Mouse (Mus musculus) hindbrain, embryonic 14.5 days (tissue): ENCODE measurements around the gene Per2. TPM values are rescaled to one million over a fixed set of nuclear protein-coding genes. Genes with fewer than 3 reads are reported as not detected.

Experiments
- ATAC-seq: fragments of 200-750 bp; cut with Nextera tagmentation; 2 replicates; pipeline ENCODE4 v1.8.0; 2017; ENCODE audit warnings: moderate number of reproducible peaks, mild to moderate bottlenecking, moderate TSS enrichment, moderate library complexity; ENCODE audit not compliant: low FRiP score
- DNase-seq: peaks from one replicate; pipeline ENCODE4 v3.0.0-alpha.2; 2015; ENCODE audit warnings: low spot score
- H3K27ac ChIP-seq: fragments of 300-500 bp; sonication (generic); 2 replicates; pipeline ENCODE4 v1.5.1; 2014; ENCODE audit warnings: mild to moderate bottlenecking, moderate library complexity
- H3K27me3 ChIP-seq: fragments of 300-500 bp; sonication (generic); 2 replicates; pipeline ENCODE4 v1.6.1; 2014; ENCODE audit warnings: mild to moderate bottlenecking, low read length, mixed read lengths; ENCODE audit not compliant: control insufficient read depth, insufficient read depth
- H3K36me3 ChIP-seq: fragments of 300-500 bp; sonication (generic); replicated peaks from 2 replicates; pipeline ENCODE4 v1.6.1; 2014; ENCODE audit not compliant: control insufficient read depth, insufficient read depth
- H3K4me1 ChIP-seq: fragments of 300-500 bp; sonication (generic); replicated peaks from 2 replicates; pipeline ENCODE4 v1.6.1; 2014; ENCODE audit warnings: antibody characterized with exemption, low read length, mixed read lengths; ENCODE audit not compliant: control insufficient read depth, insufficient read depth
- H3K4me2 ChIP-seq: fragments of 300-500 bp; sonication (generic); replicated peaks from 2 replicates; pipeline ENCODE4 v1.6.1; 2014; ENCODE audit warnings: mild to moderate bottlenecking, moderate library complexity
- H3K4me3 ChIP-seq: fragments of 300-500 bp; sonication (generic); replicated peaks from 2 replicates; pipeline ENCODE4 v1.5.1; 2014; ENCODE audit warnings: mild to moderate bottlenecking, low read length
- H3K9ac ChIP-seq: fragments of 300-500 bp; sonication (generic); 2 replicates; pipeline ENCODE4 v1.6.1; 2014
- H3K9me3 ChIP-seq: fragments of 300-500 bp; sonication (generic); 2 replicates; pipeline ENCODE4 v1.6.1; 2016; ENCODE audit warnings: low read length; ENCODE audit not compliant: control insufficient read depth
- WGBS: fragments of 180-500 bp; shearing (Covaris S2); extraction: QIAGEN DNeasy Blood & Tissue Kit; methylation state at CpG from one replicate; pipeline ENCODE4 v1.1.7; 2014; 5-methylcytosine and 5-hydroxymethylcytosine counted together
- polyA plus RNA-seq: library from polyadenylated mRNA; unstranded; fragments of >200 nt; fragmentation: Nextera tagmentation; extraction: Ambion mirVana; gene quantifications from 2 replicates; pipeline ENCODE4 v1.2.1, GENCODE M21; 2014

Per2 gene
- polyA plus RNA-seq, 1 experiment from 2014 or later: 3.5 TPM

- Histone ChIP-seq H3K9ac (no peak overlapping the region), H3K4me1 (no peaks in the 10 kb centered on the region), H3K27me3 (no peaks in the 10 kb centered on the region), H3K27ac (no peak overlapping the region), H3K4me3 (no peak overlapping the region), H3K36me3 (peaks cover 54% of the 10 kb centered on the region), H3K9me3 (no peaks in the 10 kb centered on the region), H3K4me2 (no peak overlapping the region)
- ATAC-seq (no peak), DNase-seq (no peak)
- WGBS: 69% methylated on average over 6 of the region's 7 CpGs
These were observed 16.7 kb downstream of the Per2 start for GRCm38 (mm10) chr1:91442350-91442990.

DNA sequence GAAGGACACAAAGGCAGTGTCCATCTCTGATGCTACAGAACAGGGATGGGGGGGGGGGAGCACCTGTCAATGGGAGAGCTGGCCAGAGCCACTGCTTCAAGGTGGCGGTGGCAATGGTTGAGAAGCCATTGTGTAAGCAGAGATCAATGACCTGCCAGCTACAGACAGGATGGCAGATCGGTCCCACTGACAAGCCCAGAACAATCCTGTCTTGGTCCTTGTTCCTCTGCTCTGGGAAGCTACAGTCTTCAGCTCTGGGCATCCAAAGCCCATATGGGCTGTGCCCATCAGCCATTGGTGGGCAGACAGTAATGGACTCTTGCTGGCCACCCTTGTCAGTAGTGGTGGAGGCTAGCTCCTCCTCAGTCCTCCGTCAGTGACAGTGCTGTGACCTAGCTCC lies 17.3 kb downstream of the Per2 start:
- no peak overlapping the region for H3K4me2 ChIP-seq
- H3K4me1 ChIP-seq: 0 out of 2 replicates have a peak, but pooled peaks cover under 1% of the 10 kb centered on the region
- no peak for ATAC-seq
- no peak overlapping the region for H3K9ac ChIP-seq
- 90% methylated on average over 3 of the region's 3 CpGs for WGBS
- H3K9me3 ChIP-seq: no peaks in the 10 kb centered on the region
- DNase-seq: no peak
- no peak overlapping the region for H3K27ac ChIP-seq
- peaks cover 51% of the 10 kb centered on the region for H3K36me3 ChIP-seq
- H3K27me3 ChIP-seq: no peaks in the 10 kb centered on the region
- H3K4me3 ChIP-seq: no peak overlapping the region

DNA sequence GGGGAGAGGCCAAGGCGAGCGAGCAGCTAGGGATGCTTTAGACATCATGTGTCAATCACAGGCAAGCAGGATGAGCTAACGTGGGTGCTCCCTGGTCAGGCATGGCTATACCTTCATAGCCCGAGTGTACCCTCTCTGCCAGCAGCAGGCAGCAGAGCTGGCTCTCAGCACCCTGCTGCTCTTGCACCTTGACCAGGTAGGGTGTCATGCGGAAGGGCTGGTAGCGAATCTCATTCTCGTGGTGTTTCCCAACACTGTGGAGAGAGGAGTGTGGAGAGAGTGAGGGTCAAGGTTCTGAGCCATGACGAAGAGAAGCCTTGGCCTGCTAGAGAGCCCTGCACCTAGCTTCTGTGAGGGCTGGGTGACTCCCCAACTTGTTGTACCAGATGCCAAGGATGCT lies 19.3 kb downstream of the Per2 start:
- no peak overlapping the region for H3K4me2 ChIP-seq
- peaks cover 13% of the 10 kb centered on the region; the same call in 1 of the 2 replicates for H3K4me1 ChIP-seq
- no peaks in the 10 kb centered on the region for H3K9me3 ChIP-seq
- DNase-seq (no peak), ATAC-seq (no peak)
- H3K27ac ChIP-seq: no peak overlapping the region
- peaks cover 49% of the 10 kb centered on the region for H3K36me3 ChIP-seq
- H3K27me3 ChIP-seq: no peaks in the 10 kb centered on the region
- no peak overlapping the region for H3K4me3 ChIP-seq
- WGBS: 93% methylated on average over 8 of the region's 8 CpGs
- H3K9ac ChIP-seq: no peak overlapping the region

DNA sequence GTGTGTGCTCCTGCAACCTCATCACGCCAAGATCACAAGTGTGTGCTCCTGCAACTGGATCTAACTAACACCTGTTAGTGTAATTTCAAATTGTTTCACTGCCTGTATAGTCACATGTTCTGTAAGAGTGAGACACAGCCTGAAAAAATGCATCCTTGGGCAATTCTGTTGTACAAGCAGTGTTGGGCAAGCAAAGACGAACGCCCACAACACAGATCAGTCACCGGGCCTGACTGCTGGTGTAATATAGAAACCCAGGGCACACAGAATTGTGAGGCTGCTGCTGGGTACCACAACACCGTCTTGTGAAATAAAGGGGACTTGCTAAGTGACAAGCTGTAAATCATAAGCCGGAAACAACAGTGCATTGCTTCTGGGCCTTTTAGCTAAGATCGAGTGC lies 21.6 kb downstream of the Per2 start:
- H3K4me1 ChIP-seq: peaks cover 13% of the 10 kb centered on the region; the same call in 1 of the 2 replicates
- no peaks in the 10 kb centered on the region for H3K9me3 ChIP-seq
- no peak overlapping the region for H3K9ac ChIP-seq
- WGBS: 91% methylated on average over 7 of the region's 7 CpGs
- H3K27ac ChIP-seq: no peak overlapping the region
- no peak overlapping the region for H3K4me3 ChIP-seq
- no peaks in the 10 kb centered on the region for H3K27me3 ChIP-seq
- peaks cover 50% of the 10 kb centered on the region for H3K36me3 ChIP-seq
- DNase-seq: no peak
- no peak for ATAC-seq
- no peak overlapping the region for H3K4me2 ChIP-seq

DNA sequence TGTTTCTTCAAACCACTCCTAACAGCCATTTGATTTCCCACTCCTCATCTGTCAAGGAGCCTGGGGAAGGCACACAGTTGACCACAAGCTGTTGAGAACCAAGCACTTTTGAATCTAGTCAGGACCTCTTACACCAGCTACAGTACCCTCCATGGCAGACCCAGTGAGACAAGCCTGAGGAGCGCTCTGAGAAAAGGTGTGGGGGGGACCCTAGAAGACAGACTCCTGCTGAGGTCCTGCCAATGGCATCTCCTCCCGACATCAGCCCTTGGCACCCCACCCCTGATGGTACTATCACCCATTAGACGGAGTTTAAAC lies 22.1 kb downstream of the Per2 start:
- no peak overlapping the region for H3K4me2 ChIP-seq
- H3K9ac ChIP-seq: no peak overlapping the region
- H3K9me3 ChIP-seq: no peaks in the 10 kb centered on the region
- H3K4me3 ChIP-seq: no peak overlapping the region
- peaks cover 13% of the 10 kb centered on the region; the same call in 1 of the 2 replicates for H3K4me1 ChIP-seq
- 85% methylated on average over 3 of the region's 3 CpGs for WGBS
- no peak for DNase-seq
- no peak overlapping the region for H3K27ac ChIP-seq
- H3K36me3 ChIP-seq: peaks cover 55% of the 10 kb centered on the region
- no peak for ATAC-seq
- H3K27me3 ChIP-seq: no peaks in the 10 kb centered on the region

GRCm38 (mm10) chr1:91436380-91437082 lies 22.6 kb downstream of the Per2 start:
- Histone ChIP-seq H3K4me3 (no peak overlapping the region), H3K27ac (peak overlapping the region; percentile 7; the same call in 1 of the 2 replicates), H3K4me1 (peaks cover 13% of the 10 kb centered on the region; the same call in 1 of the 2 replicates), H3K4me2 (no peak overlapping the region), H3K27me3 (no peaks in the 10 kb centered on the region), H3K9me3 (no peaks in the 10 kb centered on the region), H3K36me3 (peaks cover 56% of the 10 kb centered on the region), H3K9ac (no peak overlapping the region)
- 70% methylated on average over 6 of the region's 6 CpGs for WGBS
- peak; percentile 54 for DNase-seq
- ATAC-seq: peak; percentile 48; the same call in 1 of the 2 replicates

GRCm38 (mm10) chr1:91435606-91436130 lies 23.5 kb downstream of the Per2 start:
- Histone ChIP-seq H3K9me3 (no peaks in the 10 kb centered on the region), H3K9ac (no peak overlapping the region), H3K4me1 (peaks cover 13% of the 10 kb centered on the region; the same call in 1 of the 2 replicates), H3K36me3 (peaks cover 57% of the 10 kb centered on the region), H3K4me2 (no peak overlapping the region), H3K4me3 (no peak overlapping the region), H3K27ac (no peak overlapping the region), H3K27me3 (no peaks in the 10 kb centered on the region)
- ATAC-seq: no peak
- 80% methylated on average over 13 of the region's 13 CpGs for WGBS
- DNase-seq: no peak

GRCm38 (mm10) chr1:91434905-91435304 lies 24.2 kb downstream of the Per2 start:
- H3K36me3 ChIP-seq: peaks cover 51% of the 10 kb centered on the region
- H3K4me1 ChIP-seq: peaks cover 13% of the 10 kb centered on the region; the same call in 1 of the 2 replicates
- no peak overlapping the region for H3K4me3 ChIP-seq
- ATAC-seq (no peak), DNase-seq (no peak)
- no peak overlapping the region for H3K27ac ChIP-seq
- H3K9ac ChIP-seq: no peak overlapping the region
- no peak overlapping the region for H3K4me2 ChIP-seq
- H3K27me3 ChIP-seq: no peaks in the 10 kb centered on the region
- 97% methylated on average over 8 of the region's 8 CpGs for WGBS
- no peaks in the 10 kb centered on the region for H3K9me3 ChIP-seq

DNA sequence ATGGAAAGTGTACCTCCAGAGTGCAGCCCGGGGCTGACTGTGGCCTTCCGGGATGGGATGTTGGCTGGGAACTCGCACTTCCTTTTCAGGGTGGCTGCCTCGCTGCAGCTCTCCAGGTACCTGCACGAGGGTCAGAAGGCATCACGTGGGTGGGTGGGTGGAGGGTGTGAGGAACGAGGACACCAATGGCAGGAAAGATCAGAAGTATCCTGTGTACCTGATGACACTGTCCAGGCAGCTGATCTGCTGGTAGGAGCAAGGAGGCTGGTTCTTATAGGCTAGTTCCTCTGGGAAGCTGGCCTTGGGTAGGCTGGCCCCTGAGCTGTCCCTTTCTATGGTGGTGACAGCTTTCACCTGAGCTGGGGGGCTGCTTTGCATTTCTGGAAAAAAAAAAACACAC lies 28.4 kb downstream of the Per2 start:
- Histone ChIP-seq H3K9me3 (no peaks in the 10 kb centered on the region), H3K4me3 (no peak overlapping the region), H3K4me2 (no peak overlapping the region), H3K36me3 (peaks cover 62% of the 10 kb centered on the region), H3K27ac (no peak overlapping the region), H3K9ac (no peak overlapping the region), H3K4me1 (0 out of 2 replicates have a peak, but pooled peaks cover 2% of the 10 kb centered on the region), H3K27me3 (no peaks in the 10 kb centered on the region)
- DNase-seq (no peak), ATAC-seq (no peak)
- WGBS: 92% methylated on average over 7 of the region's 7 CpGs
